Mouse (Mus musculus): ENCODE results near the gene Trpv3.
"Not testable (repeated sequence)": the region's sequence is repeated elsewhere in the genome, so short reads cannot be mapped to it uniquely, and the experiment has no call there.

Gene Trpv3

DNA sequence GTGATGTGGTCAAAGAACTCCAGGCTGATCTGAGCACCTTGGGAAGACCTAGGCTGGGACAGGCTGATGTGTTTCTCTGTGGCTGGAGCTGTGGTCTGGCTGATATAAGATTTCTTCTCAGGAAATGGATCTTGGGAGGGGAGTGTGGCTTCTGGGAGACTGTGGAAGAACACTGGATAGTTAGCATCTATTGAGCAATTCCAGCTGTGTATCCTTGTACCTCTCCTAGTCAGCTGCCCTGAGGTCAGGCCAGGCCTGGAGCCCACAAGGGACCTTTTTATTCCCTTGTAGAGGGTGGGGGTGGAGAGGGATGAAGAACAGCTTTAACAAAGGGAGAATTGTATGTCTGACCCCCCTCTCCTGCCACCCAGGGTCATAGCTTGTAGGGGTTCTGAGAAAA lies 17.2 kb downstream of the Trpv3 start:
- in situ Hi-C loops (cut with MboI, MseI) = loop anchor here (5.0 kb wide), 1 partner anchor 147 kb away; the partner anchor contains the start of gene Haspin

- in situ Hi-C loops (cut with MboI, MseI) = loop anchor here (5.0 kb wide), 1 partner anchor 277 kb away; no protein-coding TSS in a partner anchor
Measured at GRCm38 (mm10) chr11:73289621-73290020, 22.4 kb downstream of the Trpv3 start.

DNA sequence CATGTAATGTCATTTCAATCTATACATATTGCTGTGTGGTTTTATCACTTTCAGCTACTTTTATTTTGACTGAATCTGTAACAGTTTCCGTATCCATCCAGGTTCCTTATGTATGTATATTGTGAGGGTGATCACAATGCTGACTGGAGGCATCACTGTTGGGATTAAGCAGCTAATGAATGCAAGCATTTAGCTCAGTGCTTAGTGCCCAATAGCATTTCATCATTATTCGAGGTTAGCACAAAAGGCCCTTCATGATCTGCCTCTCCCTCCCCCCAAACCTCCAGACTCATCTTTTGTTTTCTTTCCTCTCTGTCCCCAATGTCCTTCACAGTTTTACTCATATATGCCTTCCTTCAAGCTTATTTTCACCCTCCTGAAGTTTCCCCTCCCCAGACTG lies 35.9 kb downstream of the Trpv3 start:
- in situ Hi-C loops (cut with MboI, MseI) = no loop called here

GRCm38 (mm10) chr11:73315961-73316360 lies 48.8 kb downstream of the Trpv3 start:
- in situ Hi-C loops (cut with MboI, MseI) = no loop called here

DNA sequence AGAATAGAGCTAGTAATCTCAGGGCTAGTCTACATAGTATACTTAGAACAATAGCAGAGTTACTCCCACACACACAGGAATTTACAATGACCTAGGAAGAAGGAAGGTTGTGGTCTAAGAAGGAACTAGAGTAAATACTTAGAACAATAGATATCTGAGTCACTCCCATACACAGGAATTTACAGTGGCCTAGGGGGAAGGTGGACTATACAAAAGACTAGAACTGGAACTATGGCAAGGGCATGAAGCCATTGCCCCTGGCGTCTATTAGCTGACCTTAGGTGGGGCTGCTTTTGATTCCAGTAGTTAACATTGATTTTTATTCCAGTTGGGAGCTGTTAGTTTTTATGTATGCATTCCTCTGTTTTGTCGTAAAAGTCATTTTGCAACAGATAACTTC lies 51.4 kb downstream of the Trpv3 start:
- in situ Hi-C loops (cut with MboI, MseI) = not testable (repeated sequence)

GRCm38 (mm10) chr11:73321064-73321463 lies 53.9 kb downstream of the Trpv3 start:
- in situ Hi-C loops (cut with MboI, MseI) = not testable (repeated sequence)

DNA sequence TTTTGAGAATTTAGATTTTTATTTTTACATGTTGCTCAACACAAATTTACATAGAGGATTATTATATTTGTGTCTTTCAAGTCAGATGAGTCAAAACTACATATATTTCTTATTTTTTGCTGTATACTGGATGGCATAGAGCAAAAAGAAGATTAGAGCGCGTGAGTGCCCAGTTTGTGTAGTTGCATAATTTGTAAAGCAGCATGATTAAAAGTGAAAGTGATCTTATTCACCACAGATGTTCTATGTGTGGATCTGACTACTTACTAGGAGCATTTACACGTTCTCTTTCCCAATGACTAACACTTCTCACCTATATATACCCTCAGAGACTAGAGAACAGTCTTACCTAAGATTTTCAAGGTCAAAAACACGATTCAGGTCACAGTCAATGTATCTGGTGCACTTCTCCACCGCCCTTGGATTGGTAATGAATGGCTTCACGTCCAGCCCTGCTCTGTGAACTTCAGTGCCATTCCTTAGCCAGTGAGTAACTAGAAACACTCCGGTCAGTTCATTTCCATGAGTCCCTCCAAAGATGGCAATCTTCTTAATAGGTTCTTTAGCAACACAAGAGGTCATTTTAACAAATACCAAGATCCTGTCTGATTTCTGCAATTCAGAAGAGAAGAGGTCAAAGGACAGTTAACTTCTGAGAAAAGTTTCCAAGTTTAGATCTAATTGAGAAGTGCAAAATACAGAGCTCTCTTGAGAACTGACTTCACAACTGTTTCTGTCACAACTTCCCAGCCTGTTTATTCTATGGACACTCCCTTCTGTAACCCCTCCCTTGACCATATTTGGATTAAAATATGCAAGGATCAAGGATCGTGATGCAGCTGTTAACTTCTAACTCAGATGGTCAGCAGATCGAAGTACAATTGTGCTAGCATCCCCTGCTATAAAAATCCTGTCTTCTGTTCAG lies 57.0 kb downstream of the Trpv3 start:
- in situ Hi-C loops (cut with MboI, MseI) = no loop called here

GRCm38 (mm10) chr11:73326485-73326886 lies 59.3 kb downstream of the Trpv3 start:
- in situ Hi-C loops (cut with MboI, MseI) = no loop called here

DNA sequence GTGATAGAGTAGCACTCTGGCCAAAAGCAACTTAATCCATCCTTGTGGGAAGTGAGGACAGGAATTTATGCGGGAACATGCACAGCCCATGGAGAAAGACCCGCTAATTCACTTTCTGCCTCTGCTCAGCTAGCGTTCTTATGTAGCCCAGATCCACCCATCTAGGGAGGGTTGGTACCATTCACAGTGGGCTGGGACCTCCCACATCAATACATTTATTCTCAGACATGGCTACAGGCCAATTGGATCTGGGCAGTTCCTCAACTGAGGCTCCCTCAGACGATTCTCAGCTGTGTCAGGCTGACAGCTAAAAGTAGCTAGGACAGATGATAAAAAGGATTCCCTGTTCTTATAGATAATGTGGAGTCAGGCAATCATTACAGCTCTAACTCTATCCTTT lies 60.2 kb downstream of the Trpv3 start:
- in situ Hi-C loops (cut with MboI, MseI) = no loop called here

DNA sequence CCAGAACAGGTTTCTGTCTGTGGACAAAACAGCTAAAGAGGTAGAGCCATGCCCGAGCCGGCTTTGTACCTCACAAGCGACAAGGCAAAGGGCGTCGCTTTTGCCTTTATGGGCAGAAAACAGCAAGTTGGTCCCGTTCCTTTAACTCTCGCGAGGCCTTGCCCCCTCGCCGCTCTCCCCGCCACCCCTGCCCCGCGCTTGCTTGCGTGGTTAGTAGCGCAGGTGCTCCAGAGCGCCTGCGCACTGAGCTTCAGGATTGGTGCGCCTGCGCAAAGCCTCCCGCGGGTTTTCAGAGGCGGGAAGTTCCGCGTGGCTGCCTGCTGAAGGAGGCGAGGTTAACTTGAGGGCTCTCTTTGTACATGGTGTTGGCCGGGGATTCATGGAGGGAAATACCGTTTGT lies 62.3 kb downstream of the Trpv3 start, which contains the start of the genes Aspa, Gm49340 and Spata22:
Aspa (minus strand) TSS at position 155 of the 400 bp plus-strand sequence.
Gm49340 (plus strand) TSS at position 300 of the 400 bp plus-strand sequence.
Spata22 (plus strand) TSS at position 300 of the 400 bp plus-strand sequence.
- in situ Hi-C loops (cut with MboI, MseI) = no loop called here

DNA sequence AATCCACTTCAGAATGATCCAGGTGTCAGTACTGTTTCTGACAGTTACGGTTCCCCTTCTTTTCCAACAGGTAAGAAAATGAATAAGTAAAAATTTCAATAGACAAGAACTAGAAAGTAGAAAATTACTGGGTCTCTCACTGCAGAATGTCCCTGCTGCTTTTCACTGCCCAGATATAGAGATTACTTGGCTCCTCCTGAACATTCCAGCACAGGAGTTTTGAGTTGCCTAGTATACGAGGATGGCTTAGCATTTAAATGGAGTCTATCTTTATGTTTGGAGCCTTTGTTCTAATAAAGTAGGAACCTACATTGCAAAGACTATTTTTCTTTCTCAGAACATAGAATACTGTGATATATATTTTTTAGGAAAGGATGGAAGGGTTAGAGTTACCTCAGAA lies 66.2 kb downstream of the Trpv3 start:
- in situ Hi-C loops (cut with MboI, MseI) = no loop called here

- in situ Hi-C loops (cut with MboI, MseI) = no loop called here
Measured at GRCm38 (mm10) chr11:73336919-73337318, 69.7 kb downstream of the Trpv3 start.

All from regulatory T cell (primary cell).